Mouse (Mus musculus) thymus, adult 2 months (tissue): ENCODE measurements at regions not wholly inside any gene's neighbourhood (a gene's known extent, or its start where the extent isn't known, plus 50 kb on each side); places are given as distances from the start of the nearest gene placed in this dataset.

Experiments used
- CTCF ChIP-seq: fragments of 200-500 bp; IDR thresholded peaks from 2 replicates; pipeline ENCODE4 v1.5.1; 2012; ENCODE audit warnings: mild to moderate bottlenecking, control low read depth, low read length, moderate library complexity, borderline replicate concordance; ENCODE audit not compliant: control insufficient read depth, poor library complexity, insufficient read depth; ENCODE audit errors: extremely low read depth
- POLR2A ChIP-seq: fragments of 200-500 bp; IDR thresholded peaks from 2 replicates; pipeline ENCODE4 v1.6.1; 2012; ENCODE audit warnings: mild to moderate bottlenecking, low read length, control low read depth, moderate library complexity; ENCODE audit not compliant: control insufficient read depth, poor library complexity, insufficient read depth; ENCODE audit errors: extremely low read depth

DNA sequence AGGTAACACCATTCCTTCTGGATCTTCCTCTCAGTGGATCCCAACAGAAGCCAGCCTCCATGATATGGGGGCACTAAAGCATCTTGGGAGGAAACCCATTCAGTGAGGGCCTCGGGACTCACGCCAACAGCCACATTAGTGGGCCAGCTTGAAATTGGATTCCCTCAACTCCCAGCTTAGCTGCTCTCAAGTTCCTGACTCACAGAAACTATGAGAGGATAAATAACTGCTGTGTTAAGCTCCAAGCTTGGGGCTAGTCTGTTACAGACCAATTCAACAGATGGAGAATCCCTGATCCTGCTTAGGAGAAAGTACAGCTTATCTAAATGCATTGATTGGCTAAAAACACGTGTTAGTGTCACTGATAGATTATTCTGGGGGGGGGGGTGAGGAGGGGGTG, 210.7 kb upstream of the Tbx3 start:
- no peak for TF ChIP-seq CTCF
- no peak for TF ChIP-seq POLR2A
